Mouse (Mus musculus) T-helper 17 cell (primary cell): ENCODE data around the gene Slc31a2.
"Not testable (repeated sequence)": the region's sequence is repeated elsewhere in the genome, so short reads cannot be mapped to it uniquely, and the experiment has no call there.

Experiments
- in situ Hi-C, 2 experiments: fragments of 300-600 bp; cut with MboI, MseI; formaldehyde crosslinking; loops; 1 replicate in 1 of 2; 2 replicates in 1 of 2; pipeline ENCODE4 v1.15.1; 2025; ENCODE audit warnings: high pct_unique_total_duplicates in 2 of 2

Slc31a2 gene

DNA sequence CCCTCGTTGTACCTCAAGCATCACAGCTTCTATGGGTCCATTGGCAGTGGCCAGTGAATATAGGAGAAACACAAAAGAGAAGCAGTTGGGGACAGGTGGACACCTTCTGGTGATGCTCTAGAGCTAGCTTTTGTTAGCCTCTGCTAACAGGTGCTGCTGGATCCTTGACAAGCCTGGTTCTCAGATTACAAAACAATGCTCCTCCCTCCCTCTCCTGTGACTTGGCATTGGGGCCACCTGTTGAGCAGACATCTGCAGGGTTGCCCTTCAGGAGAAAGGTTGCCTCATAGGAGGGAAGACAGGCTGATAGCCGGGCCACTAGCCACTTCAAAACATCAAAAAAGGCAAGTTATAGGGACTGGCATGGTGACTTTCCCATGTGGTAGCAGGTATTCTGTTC is at the start of gene Slc31a2:
TSS of gene Slc31a2 (plus strand) at position 287 of the 400 bp plus-strand sequence.
- in situ Hi-C loops, result no loop called here

GRCm38 (mm10) chr4:62213490-62213889 is 48.9 kb upstream of the Slc31a2 start:
- in situ Hi-C loops, result no loop called here

DNA sequence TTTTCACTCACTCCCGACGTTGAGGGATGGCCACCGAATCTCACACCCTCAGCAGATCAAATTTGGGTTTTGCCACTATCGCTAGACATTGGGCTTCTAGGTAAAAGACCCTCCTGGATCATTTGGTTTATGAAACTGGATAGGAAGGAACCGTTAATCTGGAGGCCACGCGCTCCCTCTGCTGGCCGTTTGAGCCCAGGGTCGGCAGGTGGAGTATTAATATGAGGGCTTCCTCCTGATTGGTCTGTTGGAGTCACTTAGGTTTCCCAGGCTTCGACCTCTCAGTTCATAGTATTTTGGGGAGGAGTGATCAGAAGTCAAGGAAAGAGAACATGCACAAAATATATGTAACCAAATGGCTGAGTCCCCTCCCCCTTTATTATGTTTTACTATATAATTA is 34.0 kb upstream of the Slc31a2 start:
- in situ Hi-C loops, result no loop called here

GRCm38 (mm10) chr4:62229448-62229847 is 32.9 kb upstream of the Slc31a2 start:
- in situ Hi-C loops, result no loop called here

DNA sequence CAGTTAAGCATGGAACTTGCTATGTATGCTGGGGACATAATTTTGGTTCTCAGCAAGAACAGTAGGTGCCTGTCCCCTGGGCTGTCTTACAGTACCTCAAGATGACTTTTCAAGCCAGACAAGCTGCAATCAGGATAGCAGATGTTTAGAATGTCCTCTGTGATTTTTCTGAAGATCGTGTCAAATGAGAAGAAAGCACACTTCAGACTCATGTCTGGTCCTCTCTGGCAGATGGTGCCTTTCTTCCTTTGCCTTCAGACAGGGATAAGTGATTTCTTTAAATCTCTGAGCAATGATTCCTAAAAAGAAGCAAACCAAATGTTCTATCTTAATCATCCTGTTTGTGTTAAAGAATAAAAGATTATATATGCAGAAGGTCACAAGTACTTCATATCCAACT is 32.2 kb upstream of the Slc31a2 start:
- in situ Hi-C loops, result no loop called here

DNA sequence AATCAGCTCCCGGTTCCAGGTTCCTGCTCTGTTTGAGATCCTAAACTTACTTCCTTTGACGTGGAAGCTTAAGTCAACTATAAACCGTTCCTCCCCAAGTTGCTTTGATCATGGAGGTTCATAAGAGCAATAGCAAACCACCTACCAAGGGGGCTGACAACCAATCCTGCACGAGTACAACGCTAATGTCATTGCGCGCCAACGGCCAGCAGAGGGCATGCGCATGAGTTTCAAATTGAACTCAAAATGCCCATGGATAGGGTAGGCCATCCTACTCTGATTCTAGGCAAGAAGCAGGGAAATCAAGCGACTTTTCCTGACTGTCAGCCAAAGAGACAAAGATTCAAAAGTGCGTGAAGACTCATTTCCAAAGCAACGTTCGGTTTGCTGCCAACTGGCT is 31.6 kb upstream of the Slc31a2 start, which contains the start of gene Zfp37:
TSS of gene Zfp37 (minus strand) at position 279 of the 400 bp plus-strand sequence.
- in situ Hi-C loops, result no loop called here

DNA sequence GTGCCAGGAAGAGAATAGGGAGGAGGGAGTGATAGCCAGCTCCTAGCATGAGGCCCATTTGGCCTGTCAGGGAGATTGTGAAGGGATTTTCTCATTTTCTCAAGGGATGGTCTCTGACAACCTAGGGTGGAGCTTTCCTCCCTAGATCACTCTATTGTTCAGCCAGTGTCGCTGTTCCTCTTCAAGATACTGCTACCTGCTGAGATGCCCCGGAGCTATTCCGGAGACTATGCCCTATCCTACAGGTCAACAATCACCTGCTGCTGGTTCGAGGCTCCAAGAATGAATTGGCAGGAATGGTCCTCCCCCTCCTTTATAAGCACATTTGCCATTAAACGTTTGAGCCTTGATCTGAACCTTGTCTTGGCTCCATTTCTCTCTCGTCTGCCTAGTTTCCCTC is 21.8 kb upstream of the Slc31a2 start:
- in situ Hi-C loops, result no loop called here

- in situ Hi-C loops, result no loop called here
Observed at GRCm38 (mm10) chr4:62248328-62248727, 14.0 kb upstream of the Slc31a2 start.

GRCm38 (mm10) chr4:62250896-62251544 is 11.3 kb upstream of the Slc31a2 start:
- in situ Hi-C loops, result no loop called here

- in situ Hi-C loops, result no loop called here
Observed at GRCm38 (mm10) chr4:62251776-62252175, 10.6 kb upstream of the Slc31a2 start.

DNA sequence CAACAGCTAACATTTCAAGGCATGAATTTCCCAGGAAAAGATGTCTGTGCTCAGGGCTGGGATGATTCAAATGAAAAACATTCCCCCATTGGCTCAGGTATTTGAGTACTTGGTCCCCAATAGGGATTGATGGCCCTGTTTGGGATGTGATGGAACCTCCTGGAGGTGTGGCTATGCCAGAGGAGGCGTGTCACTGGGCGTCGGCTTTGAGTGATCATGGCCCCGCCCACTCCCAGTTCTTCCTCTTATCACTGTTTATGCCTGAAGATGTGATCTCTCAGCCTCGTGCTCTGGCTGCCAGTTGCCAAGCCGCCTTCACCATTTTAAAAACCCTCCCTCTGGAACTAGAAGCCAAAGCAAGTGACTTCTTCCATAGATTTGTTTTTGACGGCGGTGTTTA is 7.8 kb upstream of the Slc31a2 start:
- in situ Hi-C loops, result no loop called here

DNA sequence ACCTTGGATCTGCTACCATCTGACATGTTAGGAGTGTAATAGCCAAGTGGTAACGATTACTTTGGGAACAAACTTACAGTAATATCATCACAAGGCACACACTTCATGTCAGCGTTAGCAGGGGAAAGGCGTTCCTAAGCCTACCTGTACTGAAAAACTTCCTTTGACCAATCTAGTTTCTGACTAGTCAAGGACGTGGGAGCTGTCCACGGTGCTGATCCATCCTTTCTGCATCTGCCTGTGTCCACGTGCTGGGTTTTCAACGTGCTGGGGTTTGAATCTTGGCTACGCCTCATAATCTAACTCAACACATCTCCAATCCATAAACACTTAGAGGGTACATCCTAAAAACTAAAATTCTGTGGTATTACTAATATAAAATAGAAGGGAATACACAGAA is 5.4 kb upstream of the Slc31a2 start:
- in situ Hi-C loops, result no loop called here

GRCm38 (mm10) chr4:62263133-62263844 is 927 bp downstream of the Slc31a2 start:
- in situ Hi-C loops, result no loop called here

DNA sequence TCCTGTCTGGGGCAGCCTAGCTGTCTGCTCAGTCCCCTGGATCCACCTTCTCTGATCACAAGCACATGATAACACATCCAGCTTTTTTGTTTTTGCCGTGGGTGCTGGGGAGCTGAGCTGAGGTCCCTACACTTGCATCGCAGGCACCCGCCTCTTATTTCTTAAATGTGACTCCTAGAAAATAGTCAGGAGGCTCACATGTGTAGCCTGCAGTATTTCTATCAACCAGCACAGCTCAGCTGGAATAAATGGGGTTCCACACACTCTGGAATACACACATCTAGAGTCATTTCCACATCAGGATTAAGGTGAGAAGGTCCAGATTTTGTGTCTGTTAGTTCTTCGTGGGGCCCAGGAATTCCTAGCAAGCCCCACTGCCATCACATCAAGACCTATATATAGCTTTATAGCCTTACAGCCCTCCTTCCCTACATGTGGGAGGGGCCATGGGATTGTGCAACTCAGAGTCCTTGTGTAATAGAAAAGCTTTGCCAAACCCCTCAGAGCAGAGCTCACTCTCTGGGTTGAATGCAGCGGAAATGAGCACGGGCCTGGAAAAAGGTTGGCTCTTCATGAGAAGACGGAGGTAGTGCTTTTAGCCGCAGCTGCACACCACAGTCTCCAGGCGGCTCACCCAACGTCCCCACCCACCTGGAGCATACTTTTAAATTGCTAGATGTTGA is 2.9 kb downstream of the Slc31a2 start:
- in situ Hi-C loops, result no loop called here

DNA sequence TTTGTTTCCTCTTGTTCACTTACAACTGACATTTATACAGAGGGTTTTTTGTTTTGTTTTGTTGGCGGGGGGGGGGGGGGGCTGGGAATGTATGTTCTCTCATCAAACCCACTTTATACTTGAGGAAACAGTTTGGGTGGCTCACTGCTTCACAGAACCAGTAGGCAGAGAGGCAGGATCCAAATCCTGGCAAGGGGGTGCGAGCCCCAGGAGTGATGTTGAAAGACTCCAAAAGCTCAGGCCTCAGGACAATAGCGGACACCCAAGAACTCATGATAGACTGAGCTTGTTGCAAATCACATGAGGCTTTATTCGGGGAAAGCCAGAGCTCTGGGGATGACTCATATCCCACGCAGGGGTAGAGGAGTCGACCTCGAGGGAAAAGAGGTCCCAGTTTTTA is 3.7 kb downstream of the Slc31a2 start:
- in situ Hi-C loops, result not testable (repeated sequence)

DNA sequence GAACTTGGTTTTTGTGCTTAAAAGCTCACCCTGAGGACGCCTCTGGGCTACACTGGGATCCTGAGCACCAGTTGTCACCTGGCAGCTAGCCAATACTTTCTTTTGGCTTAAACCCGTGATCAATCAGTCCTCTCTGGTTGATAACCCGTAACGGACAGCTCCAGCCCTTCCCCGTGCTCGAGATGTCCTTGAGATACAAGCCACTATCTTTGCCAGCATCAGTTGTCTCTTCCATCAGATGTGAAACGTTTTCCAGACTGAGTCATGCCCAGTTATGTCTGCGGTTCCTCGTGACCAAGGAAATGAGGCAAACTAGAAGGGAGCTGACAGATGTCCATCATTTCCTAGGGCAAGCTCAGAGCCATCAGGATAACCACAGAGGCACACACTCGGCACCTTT is 4.7 kb downstream of the Slc31a2 start:
- in situ Hi-C loops, result no loop called here

DNA sequence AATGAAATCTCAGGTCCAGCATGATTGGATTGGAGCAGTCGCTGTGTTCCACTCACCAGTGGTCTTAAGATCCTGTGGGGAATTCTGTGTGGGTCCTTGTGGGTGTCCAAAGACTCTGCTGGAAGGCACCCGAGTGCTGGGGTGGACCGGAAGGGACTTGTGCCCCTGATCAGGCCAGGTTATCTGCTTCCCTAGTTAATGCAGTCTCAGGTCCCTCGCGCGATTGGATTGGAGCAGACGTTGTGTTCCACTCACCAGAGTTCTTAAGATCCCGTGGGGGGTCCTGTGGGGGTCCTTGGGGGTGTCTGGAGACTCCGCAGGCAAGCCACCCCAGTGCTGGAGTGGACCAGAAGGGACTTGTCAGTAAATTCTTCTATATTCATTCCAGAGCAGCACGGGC is 10.3 kb downstream of the Slc31a2 start:
- in situ Hi-C loops, result no loop called here

GRCm38 (mm10) chr4:62273916-62274315 is 11.6 kb downstream of the Slc31a2 start:
- in situ Hi-C loops, result no loop called here

- in situ Hi-C loops, result no loop called here
Observed at GRCm38 (mm10) chr4:62274841-62275536, 12.6 kb downstream of the Slc31a2 start.

- in situ Hi-C loops, result no loop called here
Observed at GRCm38 (mm10) chr4:62276642-62277041, 14.3 kb downstream of the Slc31a2 start.

DNA sequence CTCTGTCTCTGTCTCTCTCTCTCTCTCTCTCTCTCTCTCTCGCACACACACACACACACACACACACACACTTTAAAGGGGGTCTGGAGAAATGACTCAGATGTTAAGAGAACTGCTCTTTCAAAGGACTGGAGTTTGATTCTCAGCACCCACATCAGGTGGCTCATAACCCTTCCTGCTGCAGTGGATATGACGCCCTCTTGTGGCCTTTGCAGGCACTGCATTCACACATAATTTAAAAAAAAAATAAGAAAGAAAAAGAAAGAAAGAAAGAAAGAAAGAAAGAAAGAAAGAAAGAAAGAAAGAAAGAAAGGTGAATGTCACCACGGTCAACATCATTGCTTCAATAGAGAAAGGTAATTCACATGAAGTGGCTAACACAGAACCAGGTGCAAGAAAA is 14.9 kb downstream of the Slc31a2 start:
- in situ Hi-C loops, result no loop called here

DNA sequence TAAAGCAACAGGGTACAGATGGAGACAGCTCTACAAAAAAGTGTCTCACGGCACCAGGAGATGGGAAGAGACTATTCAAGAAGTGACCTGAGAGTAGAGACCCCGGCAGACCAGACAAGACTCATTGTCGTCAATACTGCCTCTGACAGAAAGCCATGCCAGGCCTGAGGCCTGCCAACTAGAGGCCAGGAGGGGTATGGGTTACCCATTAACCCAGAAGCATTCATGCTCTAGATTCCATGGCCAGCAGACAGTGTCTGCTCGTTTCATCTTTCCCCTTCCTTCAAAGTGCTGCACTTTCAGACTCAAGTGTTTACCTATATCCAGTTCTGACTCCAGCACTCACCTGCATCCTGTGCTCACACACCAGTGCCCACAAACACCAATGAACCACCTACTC is 15.7 kb downstream of the Slc31a2 start:
- in situ Hi-C loops, result no loop called here
